Mouse (Mus musculus) right cerebral cortex, postnatal 25 days (tissue): ENCODE measurements around the gene Tmprss3.

Experiments
- DNase-seq: peaks from one replicate; pipeline ENCODE4 v3.0.0; 2022

Tmprss3 gene

GRCm38 (mm10) chr17:31198877-31199276 is at the start of gene Tmprss3:
Gene Tmprss3, minus strand, starts transcription at chr17:31198977.
- DNase-seq = no peak

GRCm38 (mm10) chr17:31247144-31247543 is 48.4 kb upstream of the Tmprss3 start:
- DNase-seq = no peak

GRCm38 (mm10) chr17:31245321-31245720 is 46.5 kb upstream of the Tmprss3 start:
- no peak for DNase-seq

GRCm38 (mm10) chr17:31242764-31243163 is 44.0 kb upstream of the Tmprss3 start:
- DNase-seq = no peak

- DNase-seq = no peak
These were observed 42.4 kb upstream of the Tmprss3 start for GRCm38 (mm10) chr17:31241156-31241555.

- peak; percentile 0 for DNase-seq
These were observed 39.6 kb upstream of the Tmprss3 start for GRCm38 (mm10) chr17:31238234-31239020.

- no peak for DNase-seq
These were observed 37.1 kb upstream of the Tmprss3 start for GRCm38 (mm10) chr17:31235915-31236314.

- no peak for DNase-seq
These were observed 33.7 kb upstream of the Tmprss3 start for GRCm38 (mm10) chr17:31232251-31233010.

- no peak for DNase-seq
These were observed 33.0 kb upstream of the Tmprss3 start for GRCm38 (mm10) chr17:31231780-31232179.

GRCm38 (mm10) chr17:31226931-31227330 is 28.2 kb upstream of the Tmprss3 start:
- DNase-seq = no peak

- DNase-seq = peak; percentile 18
These were observed 27.6 kb upstream of the Tmprss3 start for GRCm38 (mm10) chr17:31226368-31226767.

GRCm38 (mm10) chr17:31224591-31224990 is 25.8 kb upstream of the Tmprss3 start:
- no peak for DNase-seq

- DNase-seq = no peak
These were observed 25.1 kb upstream of the Tmprss3 start for GRCm38 (mm10) chr17:31223835-31224234.

GRCm38 (mm10) chr17:31222810-31223310 is 24.1 kb upstream of the Tmprss3 start:
- no peak for DNase-seq

- DNase-seq = no peak
These were observed 17.5 kb upstream of the Tmprss3 start for GRCm38 (mm10) chr17:31216068-31216955.

GRCm38 (mm10) chr17:31211881-31212280 is 13.1 kb upstream of the Tmprss3 start:
- DNase-seq = no peak

- DNase-seq = no peak
These were observed 11.5 kb upstream of the Tmprss3 start for GRCm38 (mm10) chr17:31210299-31210698.

- no peak for DNase-seq
These were observed 10.7 kb upstream of the Tmprss3 start for GRCm38 (mm10) chr17:31209376-31209930.

- no peak for DNase-seq
These were observed 9.9 kb upstream of the Tmprss3 start for GRCm38 (mm10) chr17:31208654-31209053.

GRCm38 (mm10) chr17:31207771-31208334 is 9.1 kb upstream of the Tmprss3 start, which contains the start of gene Ubash3a:
Gene Ubash3a, plus strand, starts transcription at chr17:31207873.
- no peak for DNase-seq

- no peak for DNase-seq
These were observed 2.5 kb downstream of the Tmprss3 start for GRCm38 (mm10) chr17:31196283-31196682.

GRCm38 (mm10) chr17:31195207-31195606 is 3.6 kb downstream of the Tmprss3 start:
- DNase-seq = no peak
